Mouse (Mus musculus) erythroid progenitor cell, adult 5-6 weeks (primary cell): Measurements from ENCODE around the gene Gnl3. TPM values are rescaled to one million over a fixed set of nuclear protein-coding genes. Genes with fewer than 3 reads are reported as not detected.
A peak's percentile ranks its signal among the peaks of the same experiment; 100 is the strongest.

Experiments
- ATAC-seq: replicated peaks from 2 replicates; pipeline ENCODE4 v1.8.0; 2016; ENCODE audit warnings: moderate number of reproducible peaks, mild to moderate bottlenecking, moderate TSS enrichment, inconsistent platforms; ENCODE audit not compliant: poor library complexity, low FRiP score, severe bottlenecking
- total RNA-seq, 2 experiments: library from RNA; stranded (forward) in 1 of 2; stranded (reverse) in 1 of 2; fragments of 150-400 nt in 1 of 2; fragments of 186-747, 209-891 nt in 1 of 2; gene quantifications; 2 replicates each; pipeline versions ENCODE4 v1.2.3 to v1.2.4; 2015 to 2017; ENCODE audit warnings: low replicate concordance in 2 of 2

Gene Gnl3
- total RNA-seq (2015; ENCODE audit: low replicate concordance) (53.7 and 58.0 TPM in 2 replicates), total RNA-seq (2017; ENCODE audit: low replicate concordance) (33.6 and 40.5 TPM in 2 replicates)

DNA sequence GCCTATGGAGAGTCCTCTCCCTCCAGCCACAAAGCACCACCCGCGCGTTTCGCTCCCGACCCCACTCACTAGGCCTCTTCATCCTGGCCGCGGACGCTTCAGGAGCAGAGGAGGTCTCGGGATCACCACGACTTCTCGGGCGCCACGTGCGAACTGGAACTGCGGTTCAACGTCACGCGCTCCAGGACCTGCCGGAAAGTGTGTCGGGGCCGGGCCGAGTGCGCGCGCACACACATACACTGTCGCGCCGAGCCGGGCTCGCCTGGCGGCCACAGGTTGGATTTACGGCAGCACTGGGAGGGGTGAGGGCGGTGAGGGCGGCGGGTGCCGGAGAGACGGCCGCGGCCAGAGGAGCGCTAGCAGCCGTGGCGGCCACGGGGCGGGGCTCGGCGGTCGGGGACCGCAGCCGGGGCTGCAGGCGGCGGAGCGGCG is at the start of gene Gnl3, which contains the start of gene Pbrm1:
Gene Gnl3 (minus strand): TSS at position 293 of the 432 bp plus-strand sequence.
Gene Pbrm1 (plus strand): TSS at position 279 of the 432 bp plus-strand sequence.
- ATAC-seq = peak; percentile 84

GRCm38 (mm10) chr14:31062277-31062676 is 43.3 kb upstream of the Gnl3 start:
- peak; percentile 72 for ATAC-seq

- peak; percentile 99 for ATAC-seq
Measured at GRCm38 (mm10) chr14:31045817-31046216, 26.9 kb upstream of the Gnl3 start.

- ATAC-seq = peak; percentile 43
Measured at GRCm38 (mm10) chr14:31045296-31045695, 26.3 kb upstream of the Gnl3 start.

DNA sequence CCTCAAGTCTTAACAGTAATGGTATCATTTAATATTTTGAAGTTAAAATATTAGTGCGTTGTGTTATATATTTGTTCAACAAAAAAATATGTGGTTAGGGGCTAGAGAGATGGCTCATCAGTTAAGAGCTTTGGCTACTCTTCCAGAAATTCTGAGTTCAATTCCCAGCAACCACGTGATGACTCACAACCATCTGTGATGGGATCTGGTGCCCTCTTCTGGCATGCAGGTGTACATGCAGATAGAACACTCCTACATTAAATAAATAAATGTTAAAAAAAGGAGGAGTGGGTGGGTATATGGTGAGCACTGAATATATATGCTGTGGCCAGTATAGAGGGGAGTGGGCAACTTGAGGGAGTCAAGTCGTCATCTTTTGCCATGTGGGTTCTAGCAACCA is 6.8 kb upstream of the Gnl3 start:
- ATAC-seq = no peak

- ATAC-seq = no peak
Measured at GRCm38 (mm10) chr14:31022579-31022978, 3.6 kb upstream of the Gnl3 start.

- peak; percentile 88 for ATAC-seq
Measured at GRCm38 (mm10) chr14:31019331-31020205, 616 bp upstream of the Gnl3 start.

DNA sequence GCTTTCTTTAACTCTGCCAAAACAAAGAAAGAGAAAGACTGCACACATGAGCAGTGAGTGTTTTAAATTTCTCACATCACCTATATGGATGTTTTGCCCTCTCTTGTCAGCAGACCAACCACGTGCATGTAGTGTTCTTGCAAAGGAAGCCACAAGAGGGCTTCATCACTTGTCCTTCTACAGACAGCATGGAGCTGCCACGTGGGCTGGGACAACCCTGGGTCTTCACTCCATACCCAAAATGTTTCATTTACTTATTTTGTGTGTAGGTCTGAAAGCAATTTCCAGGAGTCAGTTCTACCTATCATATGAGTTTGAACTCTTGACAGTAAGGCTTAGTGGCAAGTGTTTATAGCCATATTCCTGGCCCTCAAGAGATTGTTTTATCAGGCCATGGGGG is 1.1 kb downstream of the Gnl3 start:
- ATAC-seq = 0 out of 2 replicates have a peak, but pooled peaks have one; percentile 23

DNA sequence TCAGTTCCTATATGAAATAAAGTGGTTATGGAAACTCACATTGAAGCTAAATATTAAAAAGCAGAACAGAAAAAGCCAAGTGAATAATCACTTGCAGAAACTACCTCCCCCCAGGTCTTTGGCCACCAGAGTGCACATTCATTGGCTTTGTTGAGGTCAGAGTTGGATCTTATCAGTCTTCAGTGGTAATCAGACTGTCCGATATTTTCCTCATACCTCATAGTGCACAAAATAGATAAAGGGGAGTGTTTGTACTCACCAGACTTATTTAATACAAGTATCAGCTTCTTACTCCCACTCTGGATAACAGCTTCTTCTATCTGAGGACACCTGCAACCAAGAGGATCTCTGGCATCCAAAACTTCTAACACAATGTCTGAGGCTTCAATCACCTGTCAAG is 2.9 kb downstream of the Gnl3 start:
- no peak for ATAC-seq

DNA sequence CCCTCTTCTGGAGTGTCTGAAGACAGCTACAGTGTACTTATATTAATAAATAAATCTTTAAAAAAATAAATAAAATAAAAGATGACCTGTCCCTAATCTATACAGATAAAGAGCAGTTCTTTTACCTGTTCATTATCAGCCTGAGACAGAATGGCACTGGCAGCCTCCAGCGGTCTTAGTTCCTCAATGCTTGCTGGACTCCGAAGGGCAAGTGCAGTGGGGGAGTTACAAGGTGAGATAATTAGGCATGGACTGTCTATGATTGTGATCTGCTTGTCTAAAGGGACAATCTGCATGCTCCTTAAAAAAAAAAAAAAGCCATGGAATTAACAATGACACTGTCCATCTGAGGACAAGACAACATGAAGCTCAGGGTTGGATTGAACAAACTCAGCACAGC is 5.0 kb downstream of the Gnl3 start:
- no peak for ATAC-seq

DNA sequence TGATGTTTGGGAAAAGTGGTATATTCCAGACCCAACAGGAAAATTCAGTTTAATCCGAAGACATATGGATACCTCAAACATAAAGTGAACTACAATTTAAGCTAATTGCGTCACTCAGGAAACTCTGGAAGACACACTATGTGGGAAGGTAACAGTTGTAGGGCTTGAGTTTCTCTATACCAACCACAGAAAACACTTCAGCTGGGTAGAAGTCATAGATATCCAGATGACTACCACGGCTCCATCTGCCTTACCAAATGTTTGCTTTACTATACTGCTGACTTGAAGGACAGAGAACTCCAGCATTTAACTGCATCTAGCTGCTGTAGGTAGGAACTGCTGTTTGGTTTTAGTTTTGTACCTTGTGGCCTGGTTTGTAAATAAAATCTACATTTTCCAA is 7.4 kb downstream of the Gnl3 start:
- no peak for ATAC-seq

DNA sequence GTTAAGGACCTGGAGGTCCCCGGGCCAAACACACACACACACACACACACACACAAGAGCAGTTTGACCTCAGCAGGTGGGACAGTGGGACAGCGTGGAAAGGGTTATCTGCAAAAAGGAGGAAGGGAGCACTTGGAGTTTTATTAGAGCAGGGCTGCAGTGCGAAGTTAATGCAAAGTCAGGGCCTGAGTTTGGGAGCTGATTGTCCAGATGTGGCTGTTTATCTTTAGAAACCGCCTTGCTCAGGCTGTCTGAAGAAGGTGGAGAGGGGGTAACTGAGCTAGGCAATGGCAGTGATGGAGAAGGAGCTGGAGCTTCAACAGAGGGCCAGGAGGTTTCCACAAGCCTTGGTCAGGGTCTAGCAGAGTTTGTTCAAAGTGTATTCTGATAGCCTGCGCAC is 12.2 kb downstream of the Gnl3 start:
- peak; percentile 67 for ATAC-seq

- no peak for ATAC-seq
Measured at GRCm38 (mm10) chr14:31004527-31004926, 14.4 kb downstream of the Gnl3 start.

DNA sequence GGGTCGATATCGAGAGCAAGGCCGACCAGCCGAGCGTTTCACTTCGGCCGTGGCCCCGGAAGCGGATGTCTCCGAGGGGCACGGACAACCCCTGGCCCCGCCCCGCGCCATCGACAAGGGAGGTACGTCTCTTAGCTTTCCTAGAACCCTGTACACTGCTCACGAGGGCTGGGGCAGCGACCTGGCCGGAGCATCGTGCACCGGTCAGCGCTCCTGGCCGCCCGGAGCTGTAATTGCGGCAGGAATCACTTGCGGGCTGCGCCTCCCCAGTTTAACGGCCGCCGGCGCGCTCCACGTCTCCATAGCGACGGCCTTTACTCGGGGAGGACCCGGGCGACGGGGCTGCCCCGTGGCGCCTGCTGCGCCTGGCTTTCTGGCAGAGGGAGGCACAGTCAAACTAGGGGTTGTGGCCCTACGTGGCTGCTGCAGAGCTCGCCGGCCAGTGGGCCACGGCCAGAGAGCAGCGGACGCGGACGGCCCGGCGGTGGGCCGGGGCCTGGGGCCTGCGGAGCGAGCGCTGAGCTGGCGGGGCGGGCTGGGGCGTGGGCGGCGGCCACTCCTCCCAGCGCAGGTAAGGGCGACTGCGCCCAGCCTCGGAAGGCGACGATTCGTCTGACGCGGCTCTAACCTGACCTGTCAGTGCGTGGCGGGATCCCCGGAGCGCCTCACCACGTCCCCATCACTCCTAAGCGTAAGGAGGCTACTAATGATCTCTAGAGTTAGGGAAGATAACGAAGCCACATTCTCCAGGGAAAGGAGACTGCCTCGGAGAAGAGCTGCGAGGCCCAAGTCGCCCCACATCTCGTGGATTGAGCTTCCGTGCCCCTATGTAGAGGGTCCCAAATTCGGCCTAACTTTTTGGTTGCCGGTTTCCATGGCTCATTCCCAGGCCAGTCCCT is 17.4 kb downstream of the Gnl3 start, which contains the start of the genes Glt8d1 and Spcs1:
Gene Glt8d1 (plus strand): TSS at position 94 of the 899 bp plus-strand sequence.
Gene Spcs1 (minus strand): TSS at position 366 of the 899 bp plus-strand sequence.
- ATAC-seq = peak; percentile 88

DNA sequence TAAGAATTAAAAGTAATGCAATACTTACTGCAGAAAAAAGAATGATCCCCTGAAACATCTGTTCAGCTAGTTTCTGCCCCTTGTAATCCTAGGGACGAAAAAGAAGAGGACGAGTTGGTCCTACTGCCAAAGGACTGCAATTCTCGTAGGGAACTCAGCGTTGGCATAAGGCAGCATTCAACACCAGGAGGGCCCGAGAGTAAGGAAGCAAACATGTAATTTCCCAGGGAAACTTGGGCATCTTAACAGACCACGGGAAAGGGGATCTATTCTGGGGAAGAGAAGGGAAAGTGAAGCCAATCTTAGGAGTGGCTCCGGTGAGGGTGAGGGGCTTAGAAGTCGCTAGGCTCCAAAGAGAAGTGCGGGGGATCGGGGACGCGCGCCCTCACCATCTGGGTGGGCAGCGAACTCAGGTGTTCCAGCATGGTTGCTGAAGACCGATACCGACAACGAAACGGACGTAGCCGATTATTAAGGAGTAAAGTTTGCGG is 18.1 kb downstream of the Gnl3 start:
- peak; percentile 64 for ATAC-seq

DNA sequence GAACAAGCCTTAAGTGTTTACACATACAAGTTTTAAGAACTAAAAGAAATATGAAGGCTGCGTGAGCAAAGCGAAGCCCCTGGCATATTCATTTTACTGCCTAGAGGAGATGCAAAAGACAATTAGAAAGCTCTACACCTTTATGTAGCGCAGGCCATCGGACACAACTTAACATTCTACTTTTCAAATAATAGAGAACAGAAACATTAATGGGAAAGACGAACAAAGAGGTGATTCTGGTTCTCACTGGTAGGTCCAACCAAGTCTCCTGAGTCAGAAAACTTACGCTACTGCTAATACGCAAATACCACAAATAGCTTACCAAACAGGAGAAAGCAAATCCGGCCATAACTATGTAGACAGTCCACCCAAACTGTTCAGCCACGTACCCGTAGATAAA is 18.6 kb downstream of the Gnl3 start:
- peak; percentile 13; the same call in 1 of the 2 replicates for ATAC-seq

GRCm38 (mm10) chr14:30996417-30996816 is 22.5 kb downstream of the Gnl3 start:
- no peak for ATAC-seq

DNA sequence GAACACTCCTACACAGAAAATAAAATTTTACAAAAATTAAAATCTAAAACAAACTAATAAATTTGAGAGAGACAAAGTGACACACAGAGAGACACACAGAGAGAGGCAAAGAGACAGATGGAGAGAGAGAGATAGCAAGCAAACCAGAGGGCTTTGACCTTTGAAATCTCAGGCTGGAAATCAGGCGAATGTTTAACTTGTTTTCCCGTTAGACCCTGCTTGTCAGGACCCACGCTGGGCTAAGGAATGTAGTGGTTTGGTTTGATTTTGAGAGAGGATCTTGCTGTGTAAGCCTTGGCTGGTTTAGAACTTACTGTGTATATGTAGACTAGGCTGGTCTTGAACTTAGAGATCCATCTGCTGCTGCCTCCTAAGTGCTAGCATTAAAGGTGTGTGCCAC is 42.7 kb downstream of the Gnl3 start:
- no peak for ATAC-seq

GRCm38 (mm10) chr14:30974204-30974603 is 44.7 kb downstream of the Gnl3 start:
- ATAC-seq = no peak
